Mouse (Mus musculus) cortical plate, adult 2 months (tissue): ENCODE results near the gene Aig1.

Source experiments
- CTCF ChIP-seq: fragments of 200-500 bp; IDR thresholded peaks from 2 replicates; pipeline ENCODE4 v1.5.1; 2011; ENCODE audit warnings: mild to moderate bottlenecking, control low read depth, low read length; ENCODE audit not compliant: insufficient read depth; ENCODE audit errors: extremely low read depth
- POLR2A ChIP-seq: fragments of 200-500 bp; IDR thresholded peaks from 2 replicates; pipeline ENCODE4 v1.6.1; 2011; ENCODE audit warnings: mild to moderate bottlenecking, low read length, control low read depth; ENCODE audit not compliant: insufficient read depth; ENCODE audit errors: extremely low read depth

DNA sequence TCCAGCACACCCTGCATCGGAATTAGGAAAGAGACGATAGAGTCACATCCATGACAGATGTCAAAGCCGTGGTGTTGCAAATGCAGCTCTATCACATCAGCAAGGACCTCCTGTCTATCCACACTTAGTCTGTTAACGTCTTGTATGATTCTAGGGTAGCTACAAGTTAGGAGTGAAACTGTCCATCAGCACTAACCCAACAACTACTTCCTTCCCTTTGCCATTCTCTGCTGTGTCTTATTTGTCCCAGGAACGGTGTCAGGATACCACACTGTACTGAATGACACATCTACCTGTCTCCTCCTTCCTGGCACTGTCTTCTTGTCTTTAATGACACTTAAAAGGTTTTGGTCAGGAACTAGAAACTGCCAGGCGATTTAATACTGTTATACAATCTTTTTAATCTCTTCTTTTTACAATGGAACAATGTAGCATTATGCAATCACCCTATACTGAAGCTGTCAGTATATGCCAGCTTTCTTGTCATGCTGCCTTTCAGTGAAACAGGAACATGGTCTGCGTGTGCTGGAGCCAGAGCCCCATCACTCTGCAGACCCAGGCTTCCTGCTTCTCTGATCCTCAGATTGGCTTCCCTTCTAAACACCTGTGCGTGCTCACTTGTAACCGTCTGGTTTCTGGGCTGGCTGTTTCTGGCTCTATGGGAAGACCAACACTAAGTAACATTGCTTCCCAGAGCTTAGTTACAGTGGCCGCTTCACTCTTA, 214.9 kb downstream of the Aig1 start:
- TF ChIP-seq POLR2A: no peak
- no peak for TF ChIP-seq CTCF
